Mouse (Mus musculus): ENCODE results near the gene Ctps. TPM values are rescaled to one million over a fixed set of nuclear protein-coding genes. Genes with fewer than 3 reads are reported as not detected.

Ctps gene
- 135 and 158 TPM in 2 replicates for polyA plus RNA-seq (2016; fragmentation: Nextera tagmentation; extraction: Ambion mirVana)

- under 1% methylated on average over 93 of the region's 97 CpGs for WGBS
Measured at GRCm38 (mm10) chr4:120569486-120570437, at the start of gene Ctps. Gene Ctps (minus strand): TSS chr4:120570276.

GRCm38 (mm10) chr4:120616199-120617025, 46.3 kb upstream of the Ctps start:
- no peaks in the 10 kb centered on the region for H3K9me3 ChIP-seq (replicated peaks)
- 77% methylated on average over 13 of the region's 13 CpGs for WGBS
- H3K4me1 ChIP-seq = peaks cover 29% of the 10 kb centered on the region
- no peak overlapping the region for H3K4me3 ChIP-seq
- H3K27ac ChIP-seq = no peak overlapping the region; the same call in 1 of the 2 replicates
- H3K36me3 ChIP-seq = no peaks in the 10 kb centered on the region
- no peak for DNase-seq (ENCODE audit: low spot score)
- peaks cover 3% of the 10 kb centered on the region; the same call in 1 of the 2 replicates for H3K27me3 ChIP-seq (ENCODE audit: low read depth, poor library complexity, severe bottlenecking)

More at GRCm38 (mm10) chr4:120569486-120570437, at the start of gene Ctps:
- no peaks in the 10 kb centered on the region for H3K9me3 ChIP-seq (replicated peaks)
- H3K36me3 ChIP-seq = peaks cover 24% of the 10 kb centered on the region
- peaks cover 30% of the 10 kb centered on the region for H3K4me1 ChIP-seq
- H3K4me3 ChIP-seq = peak within 1 kb of the TSS; percentile 75
- H3K27me3 ChIP-seq (ENCODE audit: low read depth, poor library complexity, severe bottlenecking) = no peaks in the 10 kb centered on the region
- H3K27ac ChIP-seq = peak within 1 kb of the TSS; percentile 96
- peak; percentile 99 for DNase-seq (ENCODE audit: low spot score)

- Histone ChIP-seq H3K4me3 (no peak overlapping the region), H3K27me3 (ENCODE audit: low read depth, poor library complexity, severe bottlenecking) (peaks cover 3% of the 10 kb centered on the region; the same call in 1 of the 2 replicates), H3K9me3 (replicated peaks) (no peaks in the 10 kb centered on the region), H3K36me3 (no peaks in the 10 kb centered on the region), H3K27ac (0 out of 2 replicates have a peak overlapping the region, but pooled peaks have one; percentile 25), H3K4me1 (peaks cover 29% of the 10 kb centered on the region)
- peak; percentile 40 for DNase-seq (ENCODE audit: low spot score)
- 39% methylated on average over 10 of the region's 10 CpGs for WGBS
Measured at GRCm38 (mm10) chr4:120615528-120616081, 45.5 kb upstream of the Ctps start.

- H3K27ac ChIP-seq = no peak overlapping the region
Measured at GRCm38 (mm10) chr4:120614644-120615043, 44.6 kb upstream of the Ctps start.

GRCm38 (mm10) chr4:120613691-120614329, 43.7 kb upstream of the Ctps start:
- H3K4me1 ChIP-seq = peaks cover 29% of the 10 kb centered on the region

More at GRCm38 (mm10) chr4:120614644-120615043, 44.6 kb upstream of the Ctps start:
- no peaks in the 10 kb centered on the region for H3K9me3 ChIP-seq (replicated peaks)
- WGBS = 82% methylated on average over 9 of the region's 9 CpGs
- H3K4me3 ChIP-seq = no peak overlapping the region
- H3K27me3 ChIP-seq (ENCODE audit: low read depth, poor library complexity, severe bottlenecking) = peaks cover 3% of the 10 kb centered on the region; the same call in 1 of the 2 replicates
- DNase-seq (ENCODE audit: low spot score) = no peak
- no peaks in the 10 kb centered on the region for H3K36me3 ChIP-seq
- H3K4me1 ChIP-seq = peaks cover 29% of the 10 kb centered on the region

GRCm38 (mm10) chr4:120612304-120613080, 42.4 kb upstream of the Ctps start:
- Histone ChIP-seq H3K4me1 (peaks cover 34% of the 10 kb centered on the region), H3K4me3 (no peak overlapping the region), H3K9me3 (replicated peaks) (no peaks in the 10 kb centered on the region), H3K36me3 (no peaks in the 10 kb centered on the region), H3K27ac (0 out of 2 replicates have a peak overlapping the region, but pooled peaks have one; percentile 2), H3K27me3 (ENCODE audit: low read depth, poor library complexity, severe bottlenecking) (no peaks in the 10 kb centered on the region)
- no peak for DNase-seq (ENCODE audit: low spot score)
- WGBS = 43% methylated on average over 9 of the region's 9 CpGs

More at GRCm38 (mm10) chr4:120613691-120614329, 43.7 kb upstream of the Ctps start:
- H3K27me3 ChIP-seq (ENCODE audit: low read depth, poor library complexity, severe bottlenecking) = peaks cover 3% of the 10 kb centered on the region; the same call in 1 of the 2 replicates
- no peak for DNase-seq (ENCODE audit: low spot score)
- H3K4me3 ChIP-seq = no peak overlapping the region
- H3K27ac ChIP-seq = no peak overlapping the region
- no peaks in the 10 kb centered on the region for H3K9me3 ChIP-seq (replicated peaks)
- WGBS = 80% methylated on average over 8 of the region's 8 CpGs
- no peaks in the 10 kb centered on the region for H3K36me3 ChIP-seq

- Histone ChIP-seq H3K9me3 (replicated peaks) (no peaks in the 10 kb centered on the region), H3K27me3 (ENCODE audit: low read depth, poor library complexity, severe bottlenecking) (no peaks in the 10 kb centered on the region), H3K4me1 (peaks cover 38% of the 10 kb centered on the region), H3K36me3 (no peaks in the 10 kb centered on the region), H3K4me3 (no peak overlapping the region), H3K27ac (no peak overlapping the region)
- no peak for DNase-seq (ENCODE audit: low spot score)
- WGBS = 95% methylated on average over 3 of the region's 3 CpGs
Measured at GRCm38 (mm10) chr4:120611005-120611404, 40.9 kb upstream of the Ctps start.

- DNase-seq (ENCODE audit: low spot score) = no peak
- no peak overlapping the region for H3K4me3 ChIP-seq
- H3K27me3 ChIP-seq (ENCODE audit: low read depth, poor library complexity, severe bottlenecking) = no peaks in the 10 kb centered on the region
- peak overlapping the region; percentile 51; the same call in 1 of the 2 replicates for H3K27ac ChIP-seq
- peaks cover 30% of the 10 kb centered on the region for H3K4me1 ChIP-seq
- no peaks in the 10 kb centered on the region for H3K9me3 ChIP-seq (replicated peaks)
- no peaks in the 10 kb centered on the region for H3K36me3 ChIP-seq
- whole genome bisulfite sequencing = 48% methylated on average over 3 of the region's 3 CpGs
Measured at GRCm38 (mm10) chr4:120606941-120607340, 36.9 kb upstream of the Ctps start.

GRCm38 (mm10) chr4:120602669-120603068, 32.6 kb upstream of the Ctps start:
- no peak overlapping the region for H3K27ac ChIP-seq
- DNase-seq (ENCODE audit: low spot score) = no peak
- H3K9me3 ChIP-seq (replicated peaks) = no peaks in the 10 kb centered on the region
- H3K27me3 ChIP-seq (ENCODE audit: low read depth, poor library complexity, severe bottlenecking) = no peaks in the 10 kb centered on the region
- H3K4me1 ChIP-seq = peaks cover 26% of the 10 kb centered on the region
- H3K36me3 ChIP-seq = no peaks in the 10 kb centered on the region
- no peak overlapping the region for H3K4me3 ChIP-seq
- WGBS = 78% methylated on average over 3 of the region's 3 CpGs

GRCm38 (mm10) chr4:120601774-120602173, 31.7 kb upstream of the Ctps start:
- Histone ChIP-seq H3K9me3 (replicated peaks) (no peaks in the 10 kb centered on the region), H3K27me3 (ENCODE audit: low read depth, poor library complexity, severe bottlenecking) (no peaks in the 10 kb centered on the region), H3K4me3 (no peak overlapping the region), H3K4me1 (peaks cover 18% of the 10 kb centered on the region), H3K27ac (no peak overlapping the region), H3K36me3 (no peaks in the 10 kb centered on the region)
- no peak for DNase-seq (ENCODE audit: low spot score)
- whole genome bisulfite sequencing = 71% methylated on average over 1 of the region's 1 CpGs

GRCm38 (mm10) chr4:120598922-120599321, 28.8 kb upstream of the Ctps start:
- Histone ChIP-seq H3K36me3 (no peaks in the 10 kb centered on the region), H3K27ac (no peak overlapping the region)
- DNase-seq (ENCODE audit: low spot score) = no peak

More at GRCm38 (mm10) chr4:120598922-120599321, 28.8 kb upstream of the Ctps start:
- H3K4me1 ChIP-seq = no peaks in the 10 kb centered on the region
- no peaks in the 10 kb centered on the region for H3K9me3 ChIP-seq (replicated peaks)
- 24% methylated on average over 2 of the region's 2 CpGs for WGBS
- no peak overlapping the region for H3K4me3 ChIP-seq
- no peaks in the 10 kb centered on the region for H3K27me3 ChIP-seq (ENCODE audit: low read depth, poor library complexity, severe bottlenecking)
